Mouse (Mus musculus) embryonic facial prominence, embryonic 12.5 days (tissue): ENCODE results near the gene Rchy1. TPM values are rescaled to one million over a fixed set of nuclear protein-coding genes. Genes with fewer than 3 reads are reported as not detected.
"Not testable (repeated sequence)": the region's sequence is repeated elsewhere in the genome, so short reads cannot be mapped to it uniquely, and the experiment has no call there.

Experiments
- ATAC-seq: fragments of 200-750 bp; cut with Nextera tagmentation; 2 replicates; pipeline ENCODE4 v1.8.0; 2017; ENCODE audit not compliant: insufficient number of reproducible peaks, insufficient read depth, low FRiP score, low TSS enrichment
- H3K27ac ChIP-seq: fragments of 300-500 bp; sonication (generic); 2 replicates; pipeline ENCODE4 v1.5.1; 2016; ENCODE audit warnings: mild to moderate bottlenecking
- H3K27me3 ChIP-seq: fragments of 300-500 bp; sonication (generic); 2 replicates; pipeline ENCODE4 v1.6.1; 2016; ENCODE audit warnings: mild to moderate bottlenecking, moderate library complexity
- H3K36me3 ChIP-seq: fragments of 300-500 bp; sonication (generic); 2 replicates; pipeline ENCODE4 v1.6.1; 2016; ENCODE audit warnings: mild to moderate bottlenecking
- H3K4me1 ChIP-seq: fragments of 300-500 bp; sonication (generic); 2 replicates; pipeline ENCODE4 v1.6.1; 2016
- H3K4me2 ChIP-seq: fragments of 300-500 bp; sonication (generic); replicated peaks from 2 replicates; pipeline ENCODE4 v1.6.1; 2016; ENCODE audit warnings: mild to moderate bottlenecking, moderate library complexity
- H3K4me3 ChIP-seq: fragments of 300-500 bp; sonication (generic); 2 replicates; pipeline ENCODE4 v1.5.1; 2016; ENCODE audit warnings: mild to moderate bottlenecking
- H3K9ac ChIP-seq: fragments of 300-500 bp; sonication (generic); 2 replicates; pipeline ENCODE4 v1.6.1; 2016; ENCODE audit warnings: mild to moderate bottlenecking, moderate library complexity
- H3K9me3 ChIP-seq: fragments of 300-500 bp; sonication (generic); 2 replicates; pipeline ENCODE4 v1.6.1; 2016; ENCODE audit warnings: mild to moderate bottlenecking, moderate library complexity
- WGBS: fragments of 180-500 bp; shearing (Covaris S2); methylation state at CpG from one replicate; pipeline ENCODE4 v1.1.7; 2016; 5-methylcytosine and 5-hydroxymethylcytosine counted together
- polyA plus RNA-seq: library from polyadenylated mRNA; unstranded; fragments of >200 nt; fragmentation: Nextera tagmentation; extraction: Ambion mirVana; gene quantifications from 2 replicates; pipeline ENCODE4 v1.2.1, GENCODE M21; 2016

The Rchy1 gene
- polyA plus RNA-seq, 1 experiment from 2014 or later: 76.8 TPM

- ATAC-seq: no peak
- no peak overlapping the region for H3K9ac ChIP-seq
- 90% methylated on average over 3 of the region's 3 CpGs for WGBS
- no peaks in the 10 kb centered on the region for H3K27me3 ChIP-seq
- H3K9me3 ChIP-seq: no peaks in the 10 kb centered on the region
- no peak overlapping the region for H3K27ac ChIP-seq
- H3K4me2 ChIP-seq: no peak overlapping the region
- peaks cover 30% of the 10 kb centered on the region for H3K36me3 ChIP-seq
- no peak overlapping the region for H3K4me3 ChIP-seq
- peaks cover 14% of the 10 kb centered on the region for H3K4me1 ChIP-seq
Measured at GRCm38 (mm10) chr5:91956991-91957760, 5.7 kb downstream of the Rchy1 start.

GRCm38 (mm10) chr5:91951404-91951803 is 11.5 kb downstream of the Rchy1 start:
- H3K4me2 ChIP-seq: no peak overlapping the region
- H3K9me3 ChIP-seq: no peaks in the 10 kb centered on the region
- no peaks in the 10 kb centered on the region for H3K4me1 ChIP-seq
- peaks cover 50% of the 10 kb centered on the region for H3K36me3 ChIP-seq
- no peaks in the 10 kb centered on the region for H3K27me3 ChIP-seq
- no peak for ATAC-seq
- H3K9ac ChIP-seq: no peak overlapping the region
- no peak overlapping the region for H3K4me3 ChIP-seq
- no peak overlapping the region for H3K27ac ChIP-seq

- Histone ChIP-seq H3K27me3 (no peaks in the 10 kb centered on the region), H3K4me2 (no peak overlapping the region), H3K4me3 (no peak overlapping the region), H3K9me3 (no peaks in the 10 kb centered on the region), H3K27ac (no peak overlapping the region), H3K9ac (no peak overlapping the region), H3K36me3 (peaks cover 46% of the 10 kb centered on the region), H3K4me1 (no peaks in the 10 kb centered on the region)
- ATAC-seq: no peak
- 96% methylated on average over 7 of the region's 7 CpGs for WGBS
Measured at GRCm38 (mm10) chr5:91949441-91949840, 13.4 kb downstream of the Rchy1 start.

GRCm38 (mm10) chr5:91947008-91947407 is 15.9 kb downstream of the Rchy1 start:
- no peak for ATAC-seq
- peaks cover 34% of the 10 kb centered on the region for H3K36me3 ChIP-seq
- no peaks in the 10 kb centered on the region for H3K9me3 ChIP-seq
- no peak overlapping the region for H3K27ac ChIP-seq
- H3K9ac ChIP-seq: no peak overlapping the region
- no peaks in the 10 kb centered on the region for H3K27me3 ChIP-seq
- WGBS: 93% methylated on average over 4 of the region's 4 CpGs
- no peak overlapping the region for H3K4me2 ChIP-seq
- H3K4me3 ChIP-seq: no peak overlapping the region
- H3K4me1 ChIP-seq: no peaks in the 10 kb centered on the region

GRCm38 (mm10) chr5:91945609-91946008 is 17.3 kb downstream of the Rchy1 start:
- H3K36me3 ChIP-seq: peaks cover 32% of the 10 kb centered on the region
- not testable (repeated sequence) for H3K4me2 ChIP-seq, H3K4me1 ChIP-seq, H3K9ac ChIP-seq, H3K9me3 ChIP-seq, ATAC-seq, H3K27me3 ChIP-seq, H3K4me3 ChIP-seq, H3K27ac ChIP-seq
- 46% methylated on average over 1 of the region's 1 CpGs for WGBS

- Histone ChIP-seq H3K36me3 (no peaks in the 10 kb centered on the region), H3K9ac (no peak overlapping the region), H3K4me2 (no peak overlapping the region), H3K4me1 (no peaks in the 10 kb centered on the region), H3K4me3 (no peak overlapping the region), H3K27ac (no peak overlapping the region), H3K9me3 (no peaks in the 10 kb centered on the region), H3K27me3 (no peaks in the 10 kb centered on the region)
- WGBS: 88% methylated on average over 2 of the region's 2 CpGs
- ATAC-seq: no peak
Measured at GRCm38 (mm10) chr5:91913231-91913630, 49.6 kb downstream of the Rchy1 start.

- Histone ChIP-seq H3K9me3 (no peaks in the 10 kb centered on the region), H3K27me3 (no peaks in the 10 kb centered on the region), H3K4me3 (no peak overlapping the region), H3K9ac (no peak overlapping the region), H3K36me3 (no peaks in the 10 kb centered on the region), H3K27ac (no peak overlapping the region), H3K4me2 (no peak overlapping the region), H3K4me1 (no peaks in the 10 kb centered on the region)
- WGBS: 84% methylated on average over 13 of the region's 13 CpGs
- ATAC-seq: no peak
Measured at GRCm38 (mm10) chr5:91911384-91912106, 51.3 kb downstream of the Rchy1 start.

GRCm38 (mm10) chr5:91910616-91911015 is 52.3 kb downstream of the Rchy1 start:
- H3K4me3 ChIP-seq: no peak overlapping the region
- H3K36me3 ChIP-seq: no peaks in the 10 kb centered on the region
- H3K4me2 ChIP-seq: no peak overlapping the region
- H3K9ac ChIP-seq: no peak overlapping the region
- H3K27me3 ChIP-seq: no peaks in the 10 kb centered on the region
- no peaks in the 10 kb centered on the region for H3K4me1 ChIP-seq
- ATAC-seq: no peak
- H3K9me3 ChIP-seq: no peaks in the 10 kb centered on the region
- WGBS: 88% methylated on average over 4 of the region's 4 CpGs
- no peak overlapping the region for H3K27ac ChIP-seq

GRCm38 (mm10) chr5:91909010-91909620 is 53.8 kb downstream of the Rchy1 start:
- WGBS: 74% methylated on average over 10 of the region's 10 CpGs
- Histone ChIP-seq H3K27me3 (no peaks in the 10 kb centered on the region), H3K27ac (no peak overlapping the region), H3K4me2 (no peak overlapping the region), H3K36me3 (no peaks in the 10 kb centered on the region), H3K9ac (no peak overlapping the region), H3K4me1 (no peaks in the 10 kb centered on the region), H3K9me3 (no peaks in the 10 kb centered on the region), H3K4me3 (no peak overlapping the region)
- no peak for ATAC-seq

Other genes with a start within 250 kb of the Rchy1 start
- not detected in 2 replicates for gene Odaph, start 24.4 kb upstream of the Rchy1 start, polyA plus RNA-seq
- gene Cdkl2, start 80.8 kb upstream of the Rchy1 start, polyA plus RNA-seq: 0.91 and 1.0 TPM in 2 replicates
- gene G3bp2, start 120.7 kb upstream of the Rchy1 start, polyA plus RNA-seq: 218 and 225 TPM in 2 replicates
- gene Uso1, start 174.9 kb upstream of the Rchy1 start, polyA plus RNA-seq: 45.7 and 49.3 TPM in 2 replicates